Mouse (Mus musculus) c-Kit-negative CD71-positive TER-119-positive erythroid progenitor cells, embryonic 14.5 days (primary cell): ENCODE data around the gene Otogl.

Source experiments
- DNase-seq: peaks from one replicate; pipeline ENCODE4 v3.0.0-alpha.2; 2013; ENCODE audit warnings: low read depth, low spot score

The Otogl gene

DNA sequence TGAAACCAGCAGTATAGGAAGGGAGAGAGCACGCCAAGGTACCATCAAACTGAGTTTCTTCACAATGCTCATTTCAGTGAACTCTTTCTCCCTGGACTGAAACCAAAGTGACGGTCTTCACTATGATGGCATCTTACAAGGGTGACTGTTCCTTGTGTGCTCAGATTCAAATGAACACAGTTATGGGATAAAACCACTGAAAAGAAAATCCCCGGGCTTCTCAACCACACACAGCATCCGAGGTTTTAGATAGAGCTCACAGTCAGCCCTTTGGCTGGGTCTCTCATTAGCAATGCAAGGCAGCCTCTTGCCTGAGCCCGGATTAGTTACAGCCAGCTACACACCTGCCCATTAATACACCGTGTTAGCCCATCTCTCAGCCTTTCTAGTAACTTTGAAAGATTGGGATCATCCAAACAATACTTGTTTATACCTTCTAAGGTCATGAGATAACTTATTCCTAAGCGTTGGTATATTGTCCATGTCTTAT lies at the start of gene Otogl:
Gene Otogl, minus strand, starts transcription at position 51 of the 490 bp plus-strand sequence.
- no peak for DNase-seq

DNA sequence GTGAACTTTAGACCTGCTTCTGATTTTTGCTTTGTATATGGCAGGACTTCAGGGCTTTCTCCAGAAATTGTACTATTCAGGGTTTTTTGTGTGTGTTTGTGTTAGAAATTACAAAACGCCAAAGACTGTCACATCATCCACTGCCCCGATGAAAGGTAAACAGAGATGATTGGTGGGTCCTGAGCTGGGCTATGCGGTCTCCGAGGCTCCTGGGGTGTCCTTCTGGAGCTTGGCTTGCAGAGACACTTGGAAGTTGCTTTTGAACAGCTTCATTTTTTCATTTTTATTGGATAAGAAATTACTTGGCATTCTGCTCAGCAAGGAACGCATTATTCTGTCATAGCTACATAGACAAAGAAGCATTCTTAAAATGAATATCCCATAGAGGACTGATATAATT lies 44.7 kb upstream of the Otogl start:
- no peak for DNase-seq

DNA sequence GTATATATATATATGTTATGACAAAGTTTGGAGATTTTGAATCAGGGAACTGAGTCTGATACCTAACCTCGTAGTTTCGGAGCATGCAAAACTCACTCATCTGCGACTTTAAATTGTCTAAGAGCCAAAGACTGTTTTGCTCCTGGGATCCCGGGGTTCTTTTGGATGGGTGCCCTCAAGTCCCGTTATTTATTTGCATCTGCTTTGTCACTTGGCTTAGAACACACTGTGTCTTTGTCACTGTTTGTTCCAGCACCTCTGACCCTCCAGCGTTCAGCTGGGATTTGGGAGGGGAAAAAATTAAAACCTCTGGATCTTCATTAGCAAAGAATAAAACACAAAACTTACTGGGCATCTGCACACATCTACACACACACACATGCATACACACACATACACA lies 42.5 kb upstream of the Otogl start:
- DNase-seq: no peak

DNA sequence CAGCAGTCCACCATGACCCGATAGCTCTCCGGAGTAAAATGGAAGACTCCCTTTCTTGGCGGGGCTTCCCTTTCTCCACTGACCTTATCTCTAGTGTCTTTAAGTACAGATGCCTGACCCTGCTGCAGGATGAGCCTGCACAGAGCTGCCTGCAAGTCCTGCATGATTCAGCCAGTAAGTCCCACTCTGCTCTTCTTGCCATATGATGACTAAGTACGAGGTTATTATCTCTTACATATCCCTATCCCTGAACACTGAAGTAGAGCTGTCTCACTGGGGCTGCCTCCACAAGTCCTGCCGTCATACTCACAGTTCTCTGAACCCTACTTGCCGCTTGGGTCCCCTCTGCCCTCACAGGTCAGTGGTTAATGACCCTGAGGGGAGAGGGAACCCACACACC lies 39.7 kb upstream of the Otogl start:
- DNase-seq: no peak

DNA sequence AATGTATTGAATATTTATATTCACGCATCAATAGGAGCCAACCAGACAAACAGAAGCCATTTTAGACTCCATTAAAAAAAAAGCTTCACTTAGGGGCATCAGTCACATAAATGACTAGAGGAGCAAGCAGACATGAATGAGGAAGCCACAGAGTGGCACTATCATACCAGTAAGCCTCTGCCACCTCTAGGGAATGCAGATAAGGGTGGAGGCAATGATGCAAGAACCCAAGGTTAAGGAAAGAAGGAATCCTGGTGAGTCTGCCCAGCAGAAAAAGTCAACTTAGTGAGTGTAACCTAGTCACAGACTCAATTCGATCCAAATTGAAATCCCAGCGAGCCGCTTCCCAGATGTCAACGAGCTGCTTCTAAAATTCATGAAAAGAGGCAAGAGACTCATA lies 38.0 kb upstream of the Otogl start:
- DNase-seq: no peak

DNA sequence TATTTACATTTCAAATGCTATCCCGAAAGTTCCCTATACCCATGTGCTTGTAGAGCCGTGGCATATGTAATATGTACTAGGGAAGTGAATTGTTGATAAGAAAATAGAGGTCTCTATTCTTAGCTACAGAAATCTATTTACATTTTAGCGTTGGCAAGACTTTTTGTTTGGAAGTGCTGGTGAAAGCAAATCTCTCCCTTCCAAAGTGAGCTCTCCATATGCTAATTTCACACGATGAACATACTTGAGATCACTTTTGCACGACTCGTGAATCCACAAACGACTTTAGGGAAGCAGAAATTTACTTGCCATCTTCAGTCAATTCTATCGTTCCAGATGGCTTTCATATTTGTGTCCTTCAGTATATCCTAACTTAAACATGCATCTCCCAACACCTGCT lies 36.7 kb upstream of the Otogl start:
- no peak for DNase-seq

DNA sequence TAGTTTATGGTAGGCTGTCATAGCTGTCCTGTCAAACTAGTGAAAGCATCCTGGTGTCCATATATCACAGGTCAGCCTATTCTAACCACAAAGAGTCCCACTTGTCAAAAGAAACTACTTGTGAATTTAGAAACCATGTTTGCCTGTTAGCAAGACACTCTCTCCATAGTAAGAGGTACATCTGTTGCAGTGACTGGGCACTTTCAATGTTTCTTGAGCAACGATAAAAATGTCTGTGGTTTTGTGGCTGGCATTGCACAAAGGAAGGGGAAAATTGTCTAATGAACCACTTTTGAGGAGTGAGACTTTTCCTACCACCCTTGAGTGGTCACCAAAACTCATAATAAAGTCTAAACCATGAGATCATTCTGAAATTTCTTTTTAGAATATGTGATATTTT lies 36.1 kb upstream of the Otogl start:
- DNase-seq: no peak

DNA sequence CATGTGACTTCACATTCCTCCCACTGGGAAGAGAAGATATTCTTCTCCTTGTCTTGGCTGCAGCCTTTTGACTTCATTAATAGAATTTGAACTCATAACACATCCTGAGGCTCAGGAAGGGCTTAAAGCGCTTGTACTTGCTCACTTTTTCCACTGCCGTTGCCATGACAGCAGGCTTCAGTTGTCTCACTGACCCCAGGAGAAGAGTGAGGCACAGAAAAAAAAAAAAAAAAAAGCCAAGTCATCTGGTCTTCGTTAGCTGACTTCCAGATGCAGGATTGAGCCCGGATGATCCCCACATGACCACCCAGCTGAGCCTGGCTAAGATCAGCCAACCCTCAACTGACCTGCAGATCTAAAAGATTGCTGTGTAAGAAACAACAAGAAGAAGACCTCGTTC lies 34.4 kb upstream of the Otogl start:
- no peak for DNase-seq

DNA sequence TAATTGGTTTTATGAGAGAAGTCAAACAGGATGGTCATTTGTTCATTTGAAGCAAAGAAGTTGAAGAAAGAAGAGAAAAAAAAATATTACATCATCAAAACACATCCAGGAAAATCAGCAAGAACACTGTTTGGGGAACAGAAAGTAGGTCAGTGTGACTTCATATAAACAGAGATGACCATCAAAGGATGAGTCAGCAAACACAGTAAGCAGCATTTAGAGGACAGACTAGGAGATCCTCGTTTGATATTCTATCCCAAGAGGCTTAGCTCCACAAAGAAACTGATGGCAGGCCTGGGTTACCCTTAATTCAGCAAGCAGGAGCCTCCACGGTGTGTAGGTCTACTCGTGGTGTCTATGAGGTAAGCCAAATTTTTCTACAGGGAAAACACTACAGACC lies 31.9 kb upstream of the Otogl start:
- no peak for DNase-seq

DNA sequence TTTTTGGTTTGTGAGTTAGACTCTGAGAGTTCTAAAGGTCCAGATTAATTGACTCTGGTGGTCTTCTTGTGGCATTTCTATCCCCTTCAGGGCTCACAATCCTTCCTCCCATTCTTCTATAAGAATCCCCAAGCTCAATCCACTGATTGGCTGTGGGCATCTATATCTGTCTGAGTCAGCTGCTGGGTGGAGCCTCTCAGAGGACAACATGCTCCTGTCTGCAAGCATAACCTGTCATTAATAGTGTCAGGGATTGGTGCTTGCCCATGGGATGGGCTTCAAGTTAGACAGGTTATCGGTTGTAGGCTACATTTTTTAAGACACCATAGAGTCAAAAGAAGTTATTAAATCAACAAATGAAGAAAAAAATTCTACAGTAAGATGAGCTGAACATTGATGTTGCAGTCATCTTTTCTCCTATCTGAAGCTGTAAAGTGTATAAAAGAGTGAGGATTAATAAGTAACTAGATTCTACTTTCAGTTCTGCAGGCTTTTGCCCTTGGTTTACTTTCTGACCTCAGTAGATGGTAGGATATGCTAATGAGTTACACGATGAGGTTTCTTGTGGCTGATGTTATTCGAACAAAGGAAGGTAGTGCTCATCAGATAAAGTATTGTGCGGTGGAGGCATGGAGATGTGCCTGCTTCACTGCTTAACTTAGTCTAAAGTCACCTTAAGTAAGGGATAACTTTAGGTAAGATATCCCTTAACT lies 29.4 kb upstream of the Otogl start:
- no peak for DNase-seq

DNA sequence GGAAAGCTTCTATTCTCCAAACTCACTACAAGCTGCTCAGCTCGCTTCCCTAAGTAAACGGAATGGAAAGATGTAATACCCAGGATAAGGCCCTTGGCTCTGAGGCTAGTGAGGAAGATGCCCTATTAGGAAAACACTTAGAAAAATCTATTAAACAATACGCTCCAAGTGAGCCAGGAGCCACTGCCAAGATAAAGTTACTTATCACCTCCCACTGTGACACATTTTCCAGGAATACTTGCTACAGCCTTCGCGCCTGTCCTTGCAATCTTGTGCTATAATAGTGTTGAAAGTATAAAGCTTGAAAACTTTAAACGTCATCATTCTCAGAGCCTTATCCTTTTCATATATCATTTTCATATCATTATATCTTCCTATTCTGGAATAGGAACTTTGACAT lies 28.4 kb upstream of the Otogl start:
- no peak for DNase-seq

DNA sequence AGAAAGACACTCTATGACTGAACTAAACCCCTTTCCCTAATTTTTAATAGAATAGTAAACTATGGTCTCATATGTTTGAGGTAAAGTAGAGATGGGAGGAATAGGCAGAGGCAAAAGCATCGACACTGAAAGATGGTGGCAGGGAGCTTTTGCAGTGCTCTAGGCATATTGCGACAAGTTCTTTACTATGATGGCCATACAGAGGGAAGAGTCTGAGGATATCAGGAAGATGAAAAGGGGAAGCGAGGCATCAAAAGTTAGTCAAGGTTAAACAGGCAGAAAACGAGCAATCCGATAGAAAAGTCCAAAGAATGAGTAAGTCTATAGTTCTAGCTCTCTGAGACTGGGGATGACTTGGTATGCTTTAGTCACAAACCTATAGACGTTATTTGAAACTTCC lies 27.9 kb upstream of the Otogl start:
- DNase-seq: no peak

DNA sequence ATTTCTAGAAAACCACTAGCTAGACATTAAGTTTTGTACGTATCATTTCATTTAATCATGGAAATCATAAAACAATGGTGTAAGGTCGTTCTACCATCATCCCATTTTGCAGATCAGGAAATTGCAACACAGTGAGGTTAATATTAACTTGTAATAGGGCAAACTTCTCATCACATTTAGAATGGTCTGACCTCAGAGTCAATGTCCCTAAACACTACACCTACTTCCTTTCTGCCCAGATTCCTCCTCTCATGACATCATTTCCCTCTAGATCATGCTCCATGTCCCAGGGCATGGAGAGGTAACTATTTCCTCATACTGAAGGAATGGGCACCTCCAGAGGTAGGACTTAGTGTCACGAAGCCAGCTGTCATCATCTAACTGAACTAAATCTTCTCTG lies 22.1 kb upstream of the Otogl start:
- no peak for DNase-seq

DNA sequence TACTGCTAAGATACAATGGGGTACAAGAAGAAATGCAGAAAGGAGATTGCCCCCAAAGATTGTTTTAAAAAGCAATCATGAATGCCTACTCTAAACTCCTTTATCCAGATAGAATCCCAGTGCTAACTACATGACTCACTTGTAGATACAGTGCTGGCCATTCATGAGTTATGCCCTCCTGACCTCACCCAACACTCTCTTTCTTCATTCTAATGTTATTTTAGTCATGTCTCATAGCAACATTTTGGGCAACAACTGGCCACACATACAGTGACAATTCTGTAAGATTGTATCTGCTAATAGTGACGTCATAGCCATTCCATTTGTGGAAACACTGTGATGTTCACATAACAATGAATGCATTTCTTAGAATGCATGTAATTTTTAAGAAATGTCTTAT lies 21.6 kb upstream of the Otogl start:
- no peak for DNase-seq

DNA sequence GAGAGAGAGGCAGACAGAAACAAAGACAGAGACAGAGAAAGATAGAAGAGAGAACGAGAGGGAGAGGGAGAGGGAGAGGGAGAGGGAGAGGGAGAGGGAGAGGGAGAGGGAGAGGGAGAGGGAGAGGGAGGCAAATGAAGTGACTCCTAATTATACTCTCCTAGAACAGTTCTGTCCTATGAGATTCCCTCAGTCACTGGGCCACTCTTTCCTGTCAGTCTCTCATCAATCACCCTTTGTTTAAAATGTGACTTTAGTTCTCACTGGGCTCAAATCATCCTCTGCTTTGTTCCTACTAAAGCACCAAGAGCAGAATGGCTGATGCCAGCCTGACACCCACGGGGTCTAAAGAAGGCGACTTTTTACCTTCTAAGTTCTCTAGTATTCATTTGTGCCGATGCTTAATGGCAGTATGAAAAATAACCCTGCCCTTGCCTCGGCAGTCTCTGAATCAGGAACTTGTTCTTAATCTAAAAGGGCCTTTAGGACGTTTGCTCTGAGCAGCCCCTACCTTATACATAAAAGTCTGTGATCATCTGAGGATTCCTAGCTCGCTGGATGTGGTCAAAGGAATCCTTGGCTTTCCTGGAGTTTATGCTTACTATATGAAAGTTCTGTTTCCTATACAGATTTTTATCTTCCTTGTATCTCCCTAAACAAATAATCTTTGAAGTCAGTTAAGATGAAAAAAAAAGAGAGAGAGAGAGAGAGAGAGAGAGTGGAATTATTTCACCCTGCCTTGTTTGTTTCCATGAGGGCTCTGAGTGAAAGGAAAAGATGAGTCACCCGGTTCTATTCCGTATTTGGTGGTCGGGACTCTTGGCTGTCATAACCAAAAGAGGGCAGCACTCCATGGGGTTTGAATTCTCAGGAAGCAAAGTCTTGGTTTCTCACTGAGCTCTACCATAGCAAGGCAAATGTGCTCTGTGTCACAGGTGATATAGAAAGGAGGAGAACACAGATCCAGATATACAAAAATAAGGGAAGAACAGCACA lies 20.2 kb upstream of the Otogl start:
- no peak for DNase-seq

DNA sequence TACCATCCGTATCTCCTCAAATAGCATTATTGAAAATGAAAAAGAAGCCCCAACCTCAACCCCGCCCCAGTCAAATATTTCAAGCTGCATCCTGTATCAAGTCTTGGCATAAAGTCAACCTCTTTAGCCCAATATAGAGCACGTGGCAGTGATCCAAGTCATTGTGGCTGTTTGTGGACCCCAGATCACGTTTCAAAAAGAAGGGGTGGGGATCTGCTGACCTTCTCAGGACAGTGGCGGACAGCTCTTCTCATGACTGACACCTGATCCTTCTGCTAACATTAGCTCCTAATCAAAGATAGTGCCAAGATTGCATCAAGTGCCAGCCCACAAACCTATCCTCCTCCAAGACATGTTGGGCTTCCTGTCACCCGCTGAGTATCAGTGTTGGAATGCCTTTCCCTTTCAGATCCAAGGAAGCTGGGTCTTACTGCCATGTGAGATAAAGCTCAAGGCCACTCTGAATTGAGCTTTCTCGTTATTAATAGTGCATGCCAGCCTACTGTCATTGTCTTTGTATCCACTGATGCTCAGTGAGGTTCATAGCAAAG lies 18.6 kb upstream of the Otogl start:
- no peak for DNase-seq

DNA sequence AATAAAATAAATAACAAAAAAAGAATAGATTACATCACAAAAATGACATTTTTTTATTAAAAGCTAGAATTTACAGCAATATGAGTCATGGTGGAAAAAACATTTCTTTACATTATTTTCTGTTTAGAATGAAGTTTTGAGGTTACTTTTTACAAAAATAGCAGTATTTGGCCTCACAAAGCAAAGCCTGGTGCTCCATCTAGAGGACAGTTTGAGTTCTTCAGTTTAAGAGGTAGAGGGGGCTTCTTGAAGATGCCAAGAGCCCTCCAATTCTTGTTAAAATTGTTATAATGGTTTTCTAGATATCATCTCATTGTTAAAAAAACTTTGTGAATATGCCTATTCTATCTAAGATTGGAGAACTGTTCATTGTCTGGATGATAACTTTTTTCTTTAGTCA lies 13.4 kb upstream of the Otogl start:
- DNase-seq: no peak

DNA sequence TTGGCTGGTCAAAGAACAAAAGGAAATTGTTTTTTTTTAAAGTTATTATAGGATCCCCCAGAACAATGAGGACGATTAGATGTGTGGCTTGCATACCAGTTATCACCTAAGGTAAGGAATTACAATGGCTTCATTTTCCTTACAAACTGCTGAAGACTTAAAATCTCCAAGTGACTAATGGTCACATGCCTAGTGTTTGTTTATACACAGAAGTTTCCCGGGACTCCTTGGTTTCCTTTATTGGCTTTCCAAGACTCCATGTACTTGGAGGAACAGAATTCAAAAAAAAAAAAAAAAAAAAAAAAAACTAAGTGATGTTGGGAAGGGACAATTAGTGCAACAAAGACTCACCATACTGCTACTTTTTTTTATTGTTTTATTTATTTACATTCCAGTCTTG lies 11.9 kb upstream of the Otogl start:
- DNase-seq: no peak

DNA sequence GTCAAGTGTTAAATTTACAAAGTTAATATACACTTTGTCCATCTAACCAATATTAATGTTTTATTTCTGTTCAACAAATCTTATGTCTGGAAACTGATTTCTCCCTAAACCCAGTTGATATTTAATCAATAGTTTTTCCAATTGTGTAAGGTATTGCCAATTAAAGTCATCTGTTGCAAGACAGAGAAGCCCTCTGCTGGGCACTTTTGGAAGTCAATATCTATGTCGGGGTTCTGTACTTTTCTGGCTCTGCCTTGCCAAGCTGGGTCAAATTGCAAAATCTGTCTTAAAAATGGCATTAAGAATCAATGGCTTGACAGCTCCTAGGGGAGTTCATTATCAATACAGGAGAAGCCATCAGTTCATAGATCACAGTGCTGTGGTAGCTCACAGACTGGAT lies 10.8 kb upstream of the Otogl start:
- DNase-seq: no peak

DNA sequence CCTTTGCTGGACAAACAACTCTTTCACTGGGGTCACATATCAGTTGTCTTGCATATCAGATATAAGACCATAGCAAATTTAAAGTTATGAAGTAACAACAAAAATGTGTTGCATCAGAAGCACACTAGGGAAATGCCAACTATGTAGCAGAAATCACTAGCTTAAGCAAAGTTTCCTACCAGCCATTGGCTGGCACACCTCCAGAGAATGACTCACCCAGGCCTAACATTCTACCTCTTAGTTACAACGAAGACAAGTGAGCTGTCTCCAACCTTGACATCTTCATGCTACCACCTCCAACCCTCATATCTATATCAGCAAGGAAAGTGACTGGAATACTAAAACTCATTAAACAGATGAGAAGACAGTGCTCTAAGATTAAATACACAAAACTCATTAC lies 9.6 kb upstream of the Otogl start:
- no peak for DNase-seq

DNA sequence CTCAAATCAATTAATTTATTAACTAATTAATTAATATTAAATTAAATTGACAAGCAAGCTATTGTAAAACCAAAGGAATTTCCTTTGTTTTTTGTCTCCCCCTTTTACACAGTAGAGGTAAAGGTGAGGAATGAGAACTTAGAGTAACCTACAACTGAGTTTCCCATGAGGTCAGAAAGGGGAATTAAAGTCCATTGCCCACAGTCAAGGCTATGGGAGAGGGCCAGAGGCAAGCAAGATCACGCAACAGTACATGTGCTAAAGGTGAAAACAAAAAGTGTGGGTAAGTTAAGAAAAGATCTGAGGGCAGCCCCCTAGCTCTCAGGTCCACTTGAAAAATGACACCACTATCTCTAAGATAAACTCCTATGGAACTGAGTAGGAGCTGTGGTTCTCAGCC lies 9.2 kb upstream of the Otogl start:
- no peak for DNase-seq

DNA sequence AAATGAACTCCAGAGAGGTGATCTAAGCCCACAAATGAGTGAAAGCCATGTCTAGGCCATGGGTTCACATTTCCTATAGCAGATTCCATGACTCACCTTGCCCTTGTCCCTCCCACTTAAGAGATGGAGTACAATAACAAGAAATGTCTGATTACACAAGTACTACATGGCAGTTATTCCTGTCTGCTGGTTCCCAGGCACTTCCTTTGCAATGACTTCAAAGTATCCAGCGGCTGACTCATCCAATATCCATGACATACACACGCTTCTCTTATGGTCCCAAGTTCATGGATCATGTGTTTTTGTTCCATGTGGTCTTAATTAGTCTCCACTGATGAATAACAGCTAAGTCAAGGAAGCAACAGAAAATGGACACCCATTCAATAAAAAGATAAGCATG lies 1.1 kb upstream of the Otogl start:
- DNase-seq: no peak

DNA sequence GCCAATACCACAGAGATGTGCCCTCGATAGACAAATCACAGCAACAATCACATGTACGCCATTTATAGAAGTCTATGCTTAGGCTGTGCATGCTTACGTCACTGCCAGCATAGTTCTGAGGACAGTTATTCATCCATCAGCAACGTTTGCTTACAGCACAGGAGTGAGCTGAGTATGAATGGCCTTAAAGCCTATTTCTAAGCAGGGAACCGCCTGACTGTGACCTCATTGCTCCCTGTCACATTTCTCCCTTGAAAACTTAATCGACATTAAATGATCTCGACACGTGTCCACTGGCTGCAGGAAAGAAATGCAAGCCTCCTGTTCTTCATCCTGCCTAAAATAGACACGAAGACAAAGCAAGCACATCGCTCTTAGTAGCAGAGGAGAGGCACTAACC lies 5.5 kb downstream of the Otogl start:
- no peak for DNase-seq
